Mouse (Mus musculus) ovary, postnatal 14 days (tissue): ENCODE results near the gene Neurl1a.
"Not testable (repeated sequence)": the region's sequence is repeated elsewhere in the genome, so short reads cannot be mapped to it uniquely, and the experiment has no call there.

Source experiments
- DNase-seq: peaks from one replicate; pipeline ENCODE4 v3.0.0; 2022; ENCODE audit warnings: low spot score

Gene Neurl1a

DNA sequence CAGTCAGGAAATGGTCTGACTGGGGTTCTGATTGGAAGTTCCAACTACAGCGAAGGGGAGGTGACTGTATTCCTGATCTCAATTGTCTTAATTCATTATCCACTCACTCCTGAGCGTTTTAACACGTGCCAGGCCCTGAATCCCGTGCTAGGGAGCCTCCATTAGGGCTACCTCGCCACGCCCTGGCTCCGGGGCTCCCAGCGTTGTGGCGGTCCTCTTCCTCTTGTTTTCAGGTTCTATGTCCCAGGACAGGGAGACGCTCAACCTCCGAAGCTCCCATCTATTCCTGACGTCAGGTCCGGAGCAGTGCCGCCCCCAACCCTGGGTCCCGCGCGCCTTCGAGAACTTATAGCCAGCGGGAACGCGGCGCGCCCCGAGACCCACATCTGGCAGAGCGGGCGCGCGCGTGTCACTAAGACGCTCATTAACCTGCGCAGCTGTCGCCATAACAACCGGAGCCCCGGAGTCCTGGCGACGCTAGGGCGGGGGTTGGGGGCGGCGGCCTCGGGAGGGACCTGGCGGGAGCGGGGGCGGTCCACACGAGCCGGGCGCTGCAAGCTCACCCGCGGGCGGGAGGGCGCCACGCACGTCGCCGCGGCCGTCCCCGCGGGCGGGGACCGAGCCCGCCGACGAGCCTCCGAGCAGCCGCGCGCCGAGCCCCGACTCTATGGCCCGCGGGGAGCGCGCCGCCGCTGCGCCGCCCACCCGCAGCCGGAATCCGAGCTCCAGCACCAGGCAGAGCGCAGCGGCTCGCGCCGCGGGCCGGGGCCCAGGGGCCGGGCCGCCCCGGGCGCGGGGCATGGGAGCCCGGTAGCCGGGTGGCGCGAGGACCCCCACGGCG, at the start of gene Neurl1a:
TSS of gene Neurl1a (plus strand) at position 390 of the 841 bp plus-strand sequence.
- DNase-seq: peak; percentile 42

DNA sequence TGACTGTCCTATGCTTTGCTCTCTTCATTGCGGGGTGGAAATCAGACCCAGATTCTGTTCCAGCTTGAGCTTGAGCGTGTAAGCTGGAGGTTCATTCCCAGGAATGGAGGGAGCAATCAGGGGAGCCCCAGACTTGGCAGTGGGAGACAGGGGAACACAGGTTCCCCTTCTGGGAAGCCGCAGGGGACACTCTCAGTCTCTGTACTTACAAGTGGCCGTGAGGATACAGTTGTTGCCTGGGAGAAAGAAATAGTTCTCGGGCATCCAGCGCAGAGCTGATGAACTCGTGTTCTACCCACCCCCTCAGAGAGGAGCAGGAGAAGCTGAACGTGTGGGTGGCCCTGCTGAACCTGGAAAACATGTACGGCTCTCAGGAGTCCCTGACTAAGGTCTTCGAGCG, 49.8 kb upstream of the Neurl1a start:
- DNase-seq: no peak

DNA sequence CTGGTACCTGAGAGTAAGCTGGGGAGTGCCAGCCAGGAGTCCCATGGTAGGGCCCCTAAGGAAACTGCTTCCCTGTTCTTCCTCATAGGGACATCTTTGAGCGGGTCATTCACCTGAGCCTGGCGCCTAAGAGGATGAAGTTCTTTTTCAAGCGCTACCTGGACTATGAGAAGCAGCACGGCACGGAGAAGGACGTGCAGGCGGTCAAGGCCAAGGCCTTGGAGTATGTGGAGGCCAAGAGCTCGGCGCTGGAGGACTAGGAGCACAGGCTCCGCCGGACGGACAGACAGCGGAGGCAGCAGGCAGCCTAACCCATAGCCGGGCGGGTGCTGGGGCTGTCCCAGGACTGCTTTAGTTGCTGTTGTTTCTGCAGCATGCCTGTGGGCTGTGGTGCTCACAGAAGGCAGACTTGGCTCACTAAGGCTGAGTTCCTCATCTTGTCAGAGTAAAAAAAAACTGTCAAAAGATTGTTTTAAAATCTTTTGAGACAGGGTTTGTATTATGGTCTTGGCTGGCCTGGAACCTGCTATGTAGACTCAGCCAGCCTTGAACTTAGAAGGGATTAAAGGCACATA, 48.0 kb upstream of the Neurl1a start:
- no peak for DNase-seq

- no peak for DNase-seq
These were observed 45.5 kb upstream of the Neurl1a start for GRCm38 (mm10) chr19:47133161-47133560.

- DNase-seq: no peak
These were observed 43.1 kb upstream of the Neurl1a start for GRCm38 (mm10) chr19:47135568-47135967.

DNA sequence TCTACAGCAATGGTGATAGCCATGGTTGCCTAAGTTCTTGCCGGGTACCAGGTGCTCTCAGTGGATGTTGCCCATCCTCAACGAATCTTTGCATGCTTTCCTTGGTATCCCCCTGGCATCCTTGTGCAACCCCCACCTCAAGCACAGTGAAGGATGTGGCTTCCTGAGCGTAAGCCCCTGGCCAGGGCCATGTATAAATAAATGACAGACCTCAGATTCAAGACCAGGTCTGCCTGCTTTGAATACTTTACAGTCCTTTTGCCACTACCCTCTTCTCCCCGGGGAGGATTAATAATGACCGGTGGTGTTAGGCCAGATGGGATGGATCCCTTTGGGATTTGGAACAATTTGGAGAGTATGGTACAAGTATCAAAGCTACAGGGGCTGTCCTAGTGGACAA, 42.5 kb upstream of the Neurl1a start:
- no peak for DNase-seq

GRCm38 (mm10) chr19:47137051-47137581, 41.5 kb upstream of the Neurl1a start:
- DNase-seq: peak; percentile 18

- peak; percentile 42 for DNase-seq
These were observed 40.7 kb upstream of the Neurl1a start, which contains the start of gene Calhm2 for GRCm38 (mm10) chr19:47137771-47138421. Calhm2 (minus strand) TSS chr19:47138294.

- DNase-seq: not testable (repeated sequence)
These were observed 39.0 kb upstream of the Neurl1a start for GRCm38 (mm10) chr19:47139611-47140010.

- no peak for DNase-seq
These were observed 36.2 kb upstream of the Neurl1a start for GRCm38 (mm10) chr19:47142438-47142837.

DNA sequence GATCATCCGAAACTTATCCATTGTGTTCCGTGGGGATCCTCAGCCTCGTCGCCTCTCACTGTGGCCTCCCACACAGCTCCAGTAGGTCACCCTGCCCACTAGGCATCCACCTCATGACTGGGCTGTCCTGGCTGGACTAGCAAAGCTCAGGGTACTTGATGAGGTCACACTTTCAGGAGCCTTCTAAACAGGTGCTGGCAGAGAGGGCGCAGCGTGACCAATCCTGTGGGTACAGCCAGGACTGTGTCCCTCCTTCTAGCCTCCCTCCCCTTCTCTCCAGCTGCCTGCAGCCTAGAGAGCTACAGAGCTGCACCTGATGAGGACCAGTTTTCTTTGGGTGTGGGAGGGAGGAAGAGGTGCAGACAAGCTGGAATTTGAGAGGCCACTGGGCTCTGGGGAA, 34.5 kb upstream of the Neurl1a start, which contains the start of gene Calhm1:
TSS of gene Calhm1 (minus strand) at position 101 of the 400 bp plus-strand sequence.
- no peak for DNase-seq

DNA sequence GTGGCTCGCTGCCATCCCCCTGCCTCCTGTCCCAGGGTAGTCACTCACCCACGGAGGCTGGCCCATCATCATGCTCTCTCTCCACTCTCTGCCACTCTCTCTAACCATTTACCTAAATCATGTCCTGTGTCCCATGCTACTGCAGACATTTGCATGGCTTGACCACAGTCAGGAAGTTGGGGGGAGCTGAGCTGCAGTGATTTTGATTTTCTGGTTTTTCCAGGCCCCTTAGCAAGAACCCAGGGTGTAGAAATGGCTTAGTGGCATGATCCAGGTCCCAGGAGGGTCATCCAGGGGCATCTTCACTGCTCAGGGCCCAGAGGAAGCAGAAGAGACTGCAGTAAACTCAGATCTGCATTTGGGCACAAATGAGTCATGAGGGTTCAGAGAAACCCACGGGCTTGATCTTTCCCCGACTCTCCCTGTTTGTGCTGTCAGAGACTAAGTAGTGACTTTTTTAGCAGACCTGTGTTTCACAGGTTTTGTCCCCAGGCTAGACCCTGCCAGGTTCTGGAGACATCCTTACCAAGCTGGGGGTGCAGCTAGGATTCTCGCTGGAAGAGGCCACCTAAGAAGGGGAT, 30.3 kb upstream of the Neurl1a start:
- DNase-seq: no peak

DNA sequence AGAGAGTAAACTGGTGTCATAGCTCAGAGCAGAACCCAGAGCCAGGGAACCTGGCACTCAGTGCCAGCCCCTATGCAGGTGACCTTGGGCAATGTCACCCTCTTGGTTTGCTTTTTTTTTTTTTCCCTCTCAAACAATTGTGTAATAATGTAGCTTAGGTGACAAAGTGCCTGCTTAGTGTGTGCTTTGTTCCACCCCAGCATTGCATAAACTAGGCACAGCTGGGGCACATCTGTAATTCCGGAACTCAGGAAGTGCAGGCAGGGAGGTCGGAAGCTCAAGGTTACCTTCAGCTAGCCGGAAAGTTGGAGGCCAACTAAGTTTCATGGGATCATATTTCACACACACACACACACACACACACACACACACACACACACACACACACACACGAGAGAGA, 28.8 kb upstream of the Neurl1a start:
- no peak for DNase-seq

GRCm38 (mm10) chr19:47151332-47152061, 27.1 kb upstream of the Neurl1a start:
- DNase-seq: no peak

GRCm38 (mm10) chr19:47152062-47152369, 26.6 kb upstream of the Neurl1a start:
- DNase-seq: no peak

DNA sequence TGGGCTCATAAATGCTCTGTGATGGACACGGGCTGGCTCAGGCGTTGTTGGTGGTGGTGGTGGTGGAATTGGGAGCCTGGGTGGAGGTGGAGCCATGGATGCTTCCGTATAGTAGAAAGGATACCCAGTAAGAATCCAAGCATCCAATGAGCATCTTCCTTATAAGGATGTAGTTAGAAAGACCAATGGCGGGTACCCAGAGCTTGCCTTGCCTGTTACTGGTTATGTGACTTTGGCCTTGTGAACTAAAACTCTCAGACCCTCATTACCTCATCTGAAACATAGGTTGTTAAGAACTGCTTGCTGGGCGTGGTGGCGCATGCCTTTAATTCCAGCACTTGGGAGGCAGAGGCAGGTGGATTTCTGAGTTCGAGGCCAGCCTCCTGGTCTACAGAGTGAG, 24.9 kb upstream of the Neurl1a start:
- DNase-seq: no peak

DNA sequence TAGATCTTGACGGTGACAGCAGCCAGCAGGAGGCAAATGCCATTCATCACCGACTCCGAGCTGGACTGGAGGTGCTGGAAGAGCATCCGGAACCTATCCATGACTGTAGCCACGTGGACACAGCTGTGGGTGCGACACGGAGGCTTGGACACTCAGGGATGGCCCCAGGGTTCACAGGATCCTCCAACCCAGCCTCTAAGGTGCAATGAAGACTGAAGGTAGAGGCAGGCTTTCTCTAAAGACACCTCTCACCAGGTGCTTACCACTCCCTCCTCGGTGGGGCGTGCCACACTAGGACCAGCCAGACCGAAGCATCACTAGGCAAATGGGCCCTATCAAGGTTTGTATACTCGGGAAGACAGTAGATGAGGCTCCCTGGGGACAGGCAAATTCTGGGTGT, 21.0 kb upstream of the Neurl1a start, which contains the start of gene Calhm3:
TSS of gene Calhm3 (minus strand) at position 101 of the 400 bp plus-strand sequence.
- no peak for DNase-seq

DNA sequence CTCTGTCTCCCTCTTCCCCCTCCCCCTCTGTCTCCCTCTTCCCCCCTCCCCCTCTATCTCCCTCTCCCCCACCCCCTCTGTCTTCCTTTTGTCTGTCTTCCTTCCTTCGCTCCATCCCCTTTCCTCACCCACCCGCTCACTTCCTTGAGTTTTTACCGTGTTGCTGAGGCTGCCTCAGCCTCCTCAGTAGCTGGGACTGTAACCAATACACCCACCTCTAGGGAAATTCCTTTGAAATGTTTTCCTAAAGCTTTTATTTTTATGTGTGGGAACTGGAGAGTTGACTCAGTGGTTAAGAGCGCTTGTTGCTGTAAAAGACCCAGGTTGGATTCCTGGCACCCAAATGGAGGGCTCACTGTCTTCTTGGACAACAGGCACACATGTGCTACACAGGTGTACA, 17.0 kb upstream of the Neurl1a start:
- no peak for DNase-seq

GRCm38 (mm10) chr19:47163176-47163744, 15.4 kb upstream of the Neurl1a start:
- DNase-seq: no peak

DNA sequence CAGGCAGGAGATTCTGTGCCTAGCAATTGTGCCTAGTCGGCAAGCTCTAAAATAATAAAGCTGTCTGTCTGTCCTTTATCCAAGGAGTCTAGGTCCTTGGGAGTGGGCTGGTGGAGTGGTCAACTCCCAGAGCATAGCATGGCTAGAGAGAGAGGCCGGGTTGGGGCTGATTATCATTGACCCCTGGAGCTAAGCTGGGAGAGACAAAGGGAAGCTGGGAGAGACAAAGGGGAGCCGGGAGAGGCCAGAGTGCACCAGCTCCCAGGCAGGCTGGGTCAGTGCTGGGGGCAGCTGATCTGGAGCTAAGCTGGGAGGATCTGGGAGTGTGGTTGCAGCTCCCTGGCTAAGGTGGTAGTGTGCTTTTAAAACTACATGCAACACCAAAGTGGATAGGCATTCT, 11.9 kb upstream of the Neurl1a start:
- no peak for DNase-seq

DNA sequence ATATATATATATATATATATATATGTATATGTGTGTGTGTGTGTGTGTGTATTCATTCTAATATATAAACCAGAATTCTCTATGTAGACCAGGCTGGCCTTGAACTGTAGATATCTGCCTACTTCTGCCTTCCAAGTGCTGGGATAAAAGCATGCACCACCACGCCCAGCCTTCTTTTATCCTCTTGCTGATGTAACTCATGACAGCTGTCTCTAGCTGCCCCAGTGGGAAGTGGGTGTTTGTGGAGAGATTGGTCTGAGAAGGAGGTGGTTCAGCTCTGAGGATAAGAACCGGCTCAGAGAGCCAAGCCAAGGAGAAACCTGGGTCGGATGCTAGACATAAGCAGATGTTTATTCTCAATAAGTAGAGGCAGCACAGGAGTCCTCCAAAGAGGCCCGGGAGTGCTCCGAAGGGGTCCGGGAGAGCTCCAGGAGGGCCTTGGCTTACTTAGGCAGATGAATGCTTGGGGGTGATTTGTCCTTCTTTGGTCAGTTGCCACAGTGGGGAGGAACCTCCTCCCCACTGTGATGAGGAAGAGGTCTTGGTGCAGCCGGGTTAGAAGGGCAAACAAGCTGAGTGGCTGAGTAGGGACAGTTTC, 10.9 kb upstream of the Neurl1a start:
- DNase-seq: no peak
